Comparison of ENCODE assay signal across 8 mouse cellular contexts in genomic region chr2:126875871-126876796, GRCm38 (mm10). TPM values are rescaled to one million over a fixed set of nuclear protein-coding genes. Genes with fewer than 3 reads are reported as not detected.
A peak's percentile ranks its signal among the peaks of the same experiment; 100 is the strongest.
DNase-seq lines count a peak whose midpoint lies in the region; ATAC-seq and TF ChIP-seq lines count a peak whose summit lies in the region.

Gene Trpm7, minus strand, starts transcription at chr2:126876230.

- no peaks in the 10 kb centered on the region for H3K27me3 ChIP-seq in embryonic facial prominence, embryonic 13.5 days
- no peaks in the 10 kb centered on the region for H3K27me3 ChIP-seq in kidney, adult 2 months (replicated peaks; ENCODE audit: control insufficient read depth, insufficient read depth, low read length)
- no peaks in the 10 kb centered on the region for H3K27me3 ChIP-seq in limb, embryonic 12.5 days
- no peaks in the 10 kb centered on the region for H3K27me3 ChIP-seq in midbrain, embryonic 15.5 days (replicated peaks)
- H3K27me3 ChIP-seq in spleen, adult 2 months (ENCODE audit: control insufficient read depth, insufficient read depth, low read length) = no peaks in the 10 kb centered on the region

- peaks cover 7% of the 10 kb centered on the region for H3K4me1 ChIP-seq in embryonic facial prominence, embryonic 13.5 days
- H3K4me1 ChIP-seq in kidney, adult 2 months (ENCODE audit: control insufficient read depth, insufficient read depth, low read length) = peaks cover 19% of the 10 kb centered on the region; the same call in 1 of the 2 replicates
- H3K4me1 ChIP-seq in limb, embryonic 12.5 days (replicated peaks) = peaks cover 11% of the 10 kb centered on the region
- H3K4me1 ChIP-seq in midbrain, embryonic 15.5 days = peaks cover 17% of the 10 kb centered on the region
- 0 out of 2 replicates have a peak, but pooled peaks cover 2% of the 10 kb centered on the region for H3K4me1 ChIP-seq in spleen, adult 2 months (ENCODE audit: control insufficient read depth, insufficient read depth, insufficient read length)

- peak within 1 kb of the TSS; percentile 84 for H3K4me3 ChIP-seq in embryonic facial prominence, embryonic 13.5 days
- peak within 1 kb of the TSS; percentile 64 for H3K4me3 ChIP-seq in kidney, adult 2 months (ENCODE audit: insufficient read depth, low read depth, low read length)
- H3K4me3 ChIP-seq in limb, embryonic 12.5 days (replicated peaks) = peak within 1 kb of the TSS; percentile 91
- H3K4me3 ChIP-seq in midbrain, embryonic 15.5 days = peak within 1 kb of the TSS; percentile 85
- H3K4me3 ChIP-seq in spleen, adult 2 months (ENCODE audit: extremely low read depth, insufficient read depth, insufficient read length) = peak within 1 kb of the TSS; percentile 95

- H3K36me3 ChIP-seq in embryonic facial prominence, embryonic 13.5 days = no peaks in the 10 kb centered on the region
- no peaks in the 10 kb centered on the region for H3K36me3 ChIP-seq in kidney, adult 2 months (ENCODE audit: control insufficient read depth, insufficient read depth, low read length)
- no peaks in the 10 kb centered on the region for H3K36me3 ChIP-seq in limb, embryonic 12.5 days
- H3K36me3 ChIP-seq in midbrain, embryonic 15.5 days (replicated peaks) = no peaks in the 10 kb centered on the region
- H3K36me3 ChIP-seq in spleen, adult 2 months (ENCODE audit: control insufficient read depth, insufficient read depth, low read length) = no peaks in the 10 kb centered on the region

- peak within 1 kb of the TSS; percentile 74 for H3K4me2 ChIP-seq in embryonic facial prominence, embryonic 13.5 days
- peak within 1 kb of the TSS; percentile 69 for H3K4me2 ChIP-seq in limb, embryonic 12.5 days
- H3K4me2 ChIP-seq in midbrain, embryonic 15.5 days = peak within 1 kb of the TSS; percentile 73

- H3K27ac ChIP-seq in embryonic facial prominence, embryonic 13.5 days = peak within 1 kb of the TSS; percentile 99
- peak within 1 kb of the TSS; percentile 95 for H3K27ac ChIP-seq in kidney, adult 2 months (ENCODE audit: insufficient read depth, low read depth, low read length)
- peak within 1 kb of the TSS; percentile 98 for H3K27ac ChIP-seq in limb, embryonic 12.5 days
- peak within 1 kb of the TSS; percentile 93 for H3K27ac ChIP-seq in midbrain, embryonic 15.5 days
- peak within 1 kb of the TSS; percentile 98 for H3K27ac ChIP-seq in spleen, adult 2 months (ENCODE audit: insufficient read depth, low read length)

- WGBS in embryonic facial prominence, embryonic 13.5 days = under 1% methylated on average over 81 of the region's 81 CpGs
- under 1% methylated on average over 81 of the region's 81 CpGs for WGBS in kidney, adult 2 months
- WGBS in limb, embryonic 12.5 days = 1% methylated on average over 81 of the region's 81 CpGs
- under 1% methylated on average over 81 of the region's 81 CpGs for WGBS in midbrain, embryonic 15.5 days
- WGBS in spleen, adult 2 months = 2% methylated on average over 81 of the region's 81 CpGs

- DNase-seq in 3134 (ENCODE audit: extremely low read depth, insufficient read length, low spot score) = peak; percentile 98
- DNase-seq in adrenal gland, postnatal 36 days = peak; percentile 94 to 96
- DNase-seq in heart, adult 18-20 months = peak; percentile 92 to 96
- peak; percentile 96 for DNase-seq in kidney, adult 2 months
- peak; percentile 75 to 87 for DNase-seq in spleen, adult 2 months (ENCODE audit: low read depth in 1 of 2, low spot score in 2 of 2)

- H3K9ac ChIP-seq in embryonic facial prominence, embryonic 13.5 days = peak within 1 kb of the TSS; percentile 94
- peak within 1 kb of the TSS; percentile 96 for H3K9ac ChIP-seq in limb, embryonic 12.5 days (replicated peaks)
- H3K9ac ChIP-seq in midbrain, embryonic 15.5 days = peak within 1 kb of the TSS; percentile 91

- H3K9me3 ChIP-seq in embryonic facial prominence, embryonic 13.5 days = no peaks in the 10 kb centered on the region
- H3K9me3 ChIP-seq in limb, embryonic 12.5 days = no peaks in the 10 kb centered on the region
- H3K9me3 ChIP-seq in midbrain, embryonic 15.5 days = no peaks in the 10 kb centered on the region

- TF ChIP-seq CTCF in kidney, adult 2 months (conservative IDR thresholded peaks at IDR 0.05; ENCODE audit: insufficient read depth, insufficient read length, low read depth, low read length) = no peak
- no peak for TF ChIP-seq CTCF in spleen, adult 2 months (IDR thresholded peaks at IDR 0.05; ENCODE audit: extremely low read depth, insufficient read depth, insufficient read length, insufficient replicate concordance)

- ATAC-seq in embryonic facial prominence, embryonic 13.5 days (ENCODE audit: insufficient number of reproducible peaks, insufficient read depth, low FRiP score, low TSS enrichment, low read depth) = peak; percentile 97
- ATAC-seq in limb, embryonic 12.5 days (ENCODE audit: insufficient number of reproducible peaks, insufficient read depth, low FRiP score, low TSS enrichment, low read depth) = peak; percentile 95
- ATAC-seq in midbrain, embryonic 15.5 days (replicated peaks) = peak; percentile 98

- TF ChIP-seq POLR2A in kidney, adult 2 months (IDR thresholded peaks at IDR 0.05; ENCODE audit: low read depth, low read length) = peak; percentile 81
- TF ChIP-seq POLR2A in spleen, adult 2 months (IDR thresholded peaks at IDR 0.05; ENCODE audit: low read depth, low read length) = peak; percentile 63

RNA-seq across cellular contexts. Expression of gene Trpm7, which starts in this region (rescaled TPM):
- 10 to 100 TPM; 42.1 to 43.6 TPM for total RNA-seq in adrenal gland, postnatal 36 days (2021)
- 64.0 and 65.6 TPM in 2 replicates for polyA plus RNA-seq in embryonic facial prominence, embryonic 13.5 days (2015; fragmentation: Nextera tagmentation; extraction: Ambion mirVana)
- total RNA-seq in heart, adult 18-20 months (2021) = 10 to 100 TPM; 22.8 to 27.5 TPM
- 10.9 and 13.5 TPM in 2 replicates for polyA plus RNA-seq in kidney, adult 2 months (2012; rRNA removed)
- 59.2 and 63.4 TPM in 2 replicates for polyA plus RNA-seq in limb, embryonic 12.5 days (2016; fragmentation: Nextera tagmentation; extraction: Ambion mirVana)
- polyA plus RNA-seq in midbrain, embryonic 15.5 days (2015; fragmentation: Nextera tagmentation; extraction: Ambion mirVana) = 33.8 and 40.0 TPM in 2 replicates
- 2.4 and 3.0 TPM in 2 replicates for polyA plus RNA-seq in spleen, adult 2 months (2012; rRNA removed)

Comparison
In these comparisons a context has a peak if more than half of its experiments do, and no peak if none do; other contexts are left out.
1. Peak in every context shown above with its lines: DNase-seq, ATAC-seq, H3K4me3 ChIP-seq and H3K27ac ChIP-seq.